Mouse (Mus musculus) E14TG2a.4 (cell line): ENCODE measurements around the gene Lrrc23.

Experiments
- CTCF ChIP-seq: conservative IDR thresholded peaks from 2 replicates; pipeline ENCODE4 v1.5.1; 2014; ENCODE audit warnings: low read length
- NANOG ChIP-seq: IDR thresholded peaks from 2 replicates; pipeline ENCODE4 v1.6.1; 2014; ENCODE audit warnings: borderline replicate concordance, low read length, mixed read lengths

- no peak for TF ChIP-seq CTCF
- TF ChIP-seq NANOG, result no peak
Measured at GRCm38 (mm10) chr6:124770013-124770412, 9.5 kb downstream of the Lrrc23 start.
